Mouse (Mus musculus) bone marrow, adult 2 months (tissue): ENCODE results near the gene Birc3.

Experiments
- CTCF ChIP-seq: fragments of 200-500 bp; IDR thresholded peaks from 2 replicates; pipeline ENCODE4 v1.5.1; 2011; ENCODE audit warnings: low read length, control low read depth; ENCODE audit not compliant: control insufficient read depth, insufficient read depth
- POLR2A ChIP-seq: fragments of 200-500 bp; IDR thresholded peaks from 2 replicates; pipeline ENCODE4 v1.6.1; 2011; ENCODE audit warnings: low read depth, mild to moderate bottlenecking, control low read depth, low read length, borderline replicate concordance; ENCODE audit not compliant: control insufficient read depth

DNA sequence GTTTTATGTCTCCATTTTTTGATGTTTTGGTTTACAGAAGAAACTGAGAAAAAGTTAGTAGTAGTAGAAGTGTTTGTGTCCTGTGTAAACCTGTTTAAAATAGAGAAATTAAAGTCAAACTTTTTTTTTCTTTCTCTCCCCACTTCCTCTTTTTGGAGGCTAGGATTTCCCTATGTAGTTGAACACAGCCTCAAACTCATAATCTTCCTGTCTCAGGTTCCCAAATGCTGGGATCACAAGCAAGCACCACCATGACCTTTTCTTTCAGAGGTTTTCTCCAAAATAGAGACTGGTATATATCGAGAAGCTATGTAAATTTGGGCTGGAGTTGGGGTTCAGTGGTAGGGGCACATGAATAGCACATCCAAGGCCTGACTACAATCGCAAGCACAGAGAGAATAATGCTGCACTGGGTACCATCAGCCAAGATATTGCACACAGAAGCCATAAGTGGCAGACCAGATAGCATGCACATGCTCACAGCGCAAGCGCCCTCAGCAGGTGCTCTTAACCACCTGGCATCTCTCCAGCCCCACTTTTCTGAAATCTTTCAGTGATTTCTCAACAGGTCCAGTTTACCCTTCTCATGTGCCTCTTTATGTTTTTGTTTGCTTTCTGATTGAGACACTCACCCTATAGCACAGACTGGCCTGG lies 4.0 kb downstream of the Birc3 start:
- TF ChIP-seq CTCF (no peak), POLR2A (no peak)
